Mouse (Mus musculus) ES-Bruce4 (cell line): Measurements from ENCODE around the gene Mgll.

Source experiments
- CTCF ChIP-seq: IDR thresholded peaks from one replicate; pipeline ENCODE4 v1.8.1; 2011; ENCODE audit warnings: low read depth, low read length
- EP300 ChIP-seq: IDR thresholded peaks from 2 replicates; pipeline ENCODE4 v1.6.1; 2011; ENCODE audit warnings: low read depth, low read length; ENCODE audit not compliant: insufficient read depth
- POLR2A ChIP-seq: IDR thresholded peaks from one replicate; pipeline ENCODE4 v1.8.1; 2011; ENCODE audit warnings: low read length; ENCODE audit not compliant: insufficient read depth

DNA sequence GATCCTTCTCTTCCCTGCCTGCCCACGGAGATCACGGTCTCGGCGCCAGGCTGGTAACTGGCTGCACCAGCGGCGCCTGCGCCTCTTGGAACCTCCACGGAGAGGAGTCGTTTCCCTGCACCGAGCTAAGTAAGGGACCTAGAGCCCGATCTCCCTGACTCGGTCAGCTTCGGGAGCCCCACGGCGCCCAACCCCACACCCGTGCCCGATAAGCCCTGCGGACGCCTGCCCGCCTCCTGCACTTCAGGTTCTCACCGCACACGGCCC, 117.2 kb downstream of the Mgll start:
- TF ChIP-seq POLR2A (no peak), CTCF (no peak), EP300 (no peak)
